Mouse (Mus musculus): ENCODE results near the gene Btbd35f6.
"Not testable (repeated sequence)": the region's sequence is repeated elsewhere in the genome, so short reads cannot be mapped to it uniquely, and the experiment has no call there.

Btbd35f6 gene

GRCm38 (mm10) chrX:33956440-33956839 lies at the start of gene Btbd35f6:
TSS of gene Btbd35f6 (minus strand) at chrX:33956540.
- not testable (repeated sequence) for DNase-seq

DNA sequence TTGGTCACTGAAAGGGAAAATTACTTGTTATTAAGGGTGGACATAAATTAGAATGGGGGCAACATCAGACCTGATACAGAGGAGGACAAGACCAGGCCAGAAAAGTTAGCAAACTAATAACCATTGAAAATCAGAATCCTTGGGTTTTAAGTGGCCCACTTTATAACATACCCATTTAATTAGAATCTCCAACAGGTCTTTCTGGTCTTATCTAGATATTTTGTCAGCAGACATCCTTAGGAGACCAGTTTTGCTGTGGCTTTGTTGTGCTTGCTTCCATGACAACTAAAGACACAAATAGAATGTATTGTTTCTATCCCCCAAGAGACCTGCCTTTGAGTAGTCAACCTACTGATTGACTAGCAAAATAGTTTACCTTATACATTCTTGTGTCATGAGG lies 30.4 kb upstream of the Btbd35f6 start, which contains the start of gene Gm21870:
Gene Gm21870 (minus strand): TSS at position 101 of the 400 bp plus-strand sequence.
- not testable (repeated sequence) for DNase-seq

DNA sequence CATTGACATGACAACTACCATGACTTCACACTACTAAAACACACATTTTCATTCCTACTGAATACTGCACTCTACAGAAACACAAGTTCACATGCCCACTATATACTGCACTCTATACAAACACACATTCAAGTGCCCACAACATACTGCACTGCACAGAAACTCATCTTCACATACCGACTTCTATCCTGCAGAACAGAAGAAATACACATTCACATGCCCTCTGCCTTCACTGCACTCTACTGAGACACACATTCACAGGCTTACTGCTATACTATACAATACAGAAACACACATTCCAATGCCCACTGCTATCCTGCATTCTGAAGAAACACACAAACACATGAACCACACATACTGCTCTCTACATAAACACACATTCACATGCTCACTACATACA lies 26.1 kb downstream of the Btbd35f6 start:
- DNase-seq, result not testable (repeated sequence)

DNA sequence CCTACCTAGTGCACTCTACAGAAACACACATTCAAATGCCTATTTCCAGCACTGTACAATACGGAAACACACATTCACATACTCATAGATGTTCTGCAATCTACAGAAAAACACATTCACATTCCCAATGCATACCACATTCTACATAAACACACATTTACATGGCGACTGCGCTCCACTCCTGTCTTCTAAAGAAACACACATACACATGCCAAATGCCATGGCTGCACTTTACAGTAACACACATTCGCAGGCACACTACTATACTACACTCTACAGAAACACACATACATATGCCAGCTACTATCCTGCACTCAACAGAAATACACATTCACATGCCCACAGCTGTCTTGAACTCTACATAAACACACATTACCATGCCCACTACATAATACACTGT lies 28.1 kb downstream of the Btbd35f6 start:
- not testable (repeated sequence) for DNase-seq

GRCm38 (mm10) chrX:33926344-33926743 lies 30.0 kb downstream of the Btbd35f6 start:
- DNase-seq, result not testable (repeated sequence)

DNA sequence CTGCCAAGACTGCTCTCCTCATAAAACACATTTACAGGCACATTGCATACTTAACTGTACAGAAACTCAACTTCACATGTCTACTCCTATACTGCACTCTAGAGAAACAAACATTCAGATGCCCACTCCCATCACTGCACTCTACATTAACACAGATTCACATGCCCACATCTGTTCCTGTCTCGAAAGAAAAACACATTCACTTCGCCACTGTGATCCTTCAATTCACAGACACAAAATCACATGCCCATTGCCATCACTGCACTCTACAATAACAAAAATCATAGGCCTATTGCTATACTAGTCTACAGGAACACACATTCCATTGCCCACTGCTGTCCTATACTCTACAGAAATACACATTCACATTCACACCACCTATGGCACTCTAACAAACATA lies 30.9 kb downstream of the Btbd35f6 start:
- DNase-seq, result not testable (repeated sequence)

All from cerebellum, adult 8-10 months (tissue).